Mouse (Mus musculus) megakaryocyte progenitor cell, adult 5-6 weeks (primary cell): ENCODE results near the gene Adrb1. TPM values are rescaled to one million over a fixed set of nuclear protein-coding genes. Genes with fewer than 3 reads are reported as not detected.
"Not testable (repeated sequence)": the region's sequence is repeated elsewhere in the genome, so short reads cannot be mapped to it uniquely, and the experiment has no call there.

Experiments used
- ATAC-seq: replicated peaks from 2 replicates; pipeline ENCODE4 v1.8.0; 2016; ENCODE audit warnings: mild to moderate bottlenecking, moderate TSS enrichment, inconsistent platforms; ENCODE audit not compliant: poor library complexity
- total RNA-seq, 2 experiments: library from RNA; stranded (forward) in 1 of 2; stranded (reverse) in 1 of 2; fragments of 157-497, 149-512 nt in 1 of 2; fragments of 200-1000 nt in 1 of 2; gene quantifications; 2 replicates each; pipeline versions ENCODE4 v1.2.3 to v1.2.4; 2015 to 2017

Gene Adrb1
- total RNA-seq, 2 experiments from 2014 or later, result 0.04 TPM; not detected in 1

GRCm38 (mm10) chr19:56746618-56747017, 24.6 kb downstream of the Adrb1 start:
- ATAC-seq, result no peak

- ATAC-seq, result no peak
Measured at GRCm38 (mm10) chr19:56747878-56748277, 25.9 kb downstream of the Adrb1 start.

- ATAC-seq, result no peak
Measured at GRCm38 (mm10) chr19:56749343-56749742, 27.3 kb downstream of the Adrb1 start.

GRCm38 (mm10) chr19:56750709-56751108, 28.7 kb downstream of the Adrb1 start:
- ATAC-seq, result no peak

GRCm38 (mm10) chr19:56754456-56754855, 32.5 kb downstream of the Adrb1 start:
- ATAC-seq, result not testable (repeated sequence)

- no peak; the same call in 1 of the 2 replicates for ATAC-seq
Measured at GRCm38 (mm10) chr19:56756412-56756811, 34.4 kb downstream of the Adrb1 start.

GRCm38 (mm10) chr19:56758311-56758710, 36.3 kb downstream of the Adrb1 start:
- no peak for ATAC-seq

- ATAC-seq, result no peak
Measured at GRCm38 (mm10) chr19:56759740-56760139, 37.7 kb downstream of the Adrb1 start.

GRCm38 (mm10) chr19:56760306-56760940, 38.4 kb downstream of the Adrb1 start:
- no peak for ATAC-seq

- ATAC-seq, result no peak
Measured at GRCm38 (mm10) chr19:56761096-56761495, 39.1 kb downstream of the Adrb1 start.

GRCm38 (mm10) chr19:56761727-56762126, 39.7 kb downstream of the Adrb1 start:
- ATAC-seq, result no peak

- no peak for ATAC-seq
Measured at GRCm38 (mm10) chr19:56762686-56763085, 40.7 kb downstream of the Adrb1 start.

GRCm38 (mm10) chr19:56769024-56769423, 47.0 kb downstream of the Adrb1 start:
- ATAC-seq, result no peak

GRCm38 (mm10) chr19:56772158-56772557, 50.2 kb downstream of the Adrb1 start:
- ATAC-seq, result no peak

GRCm38 (mm10) chr19:56773393-56773971, 51.5 kb downstream of the Adrb1 start:
- no peak for ATAC-seq

- ATAC-seq, result peak; percentile 59
Measured at GRCm38 (mm10) chr19:56774408-56774962, 52.5 kb downstream of the Adrb1 start.

- ATAC-seq, result no peak
Measured at GRCm38 (mm10) chr19:56774971-56775892, 53.2 kb downstream of the Adrb1 start.

- ATAC-seq, result no peak
Measured at GRCm38 (mm10) chr19:56775893-56776718, 54.1 kb downstream of the Adrb1 start.

- ATAC-seq, result peak; percentile 78
Measured at GRCm38 (mm10) chr19:56776719-56777382, 54.9 kb downstream of the Adrb1 start.

- not testable (repeated sequence) for ATAC-seq
Measured at GRCm38 (mm10) chr19:56778532-56778931, 56.5 kb downstream of the Adrb1 start.
